Mouse (Mus musculus) liver, adult 2 months (tissue): ENCODE measurements around the gene Hsf2bp.

ENCODE experiments used
- CTCF ChIP-seq: fragments of 200-500 bp; IDR thresholded peaks from 2 replicates; pipeline ENCODE4 v1.5.1; 2011; ENCODE audit warnings: low read depth, low read length, control low read depth
- POLR2A ChIP-seq: fragments of 200-500 bp; IDR thresholded peaks from 2 replicates; pipeline ENCODE4 v1.6.1; 2011; ENCODE audit warnings: low read length, control low read depth; ENCODE audit not compliant: insufficient read depth; ENCODE audit errors: extremely low read depth

GRCm38 (mm10) chr17:31998351-31998750 lies 37.8 kb downstream of the Hsf2bp start:
- no peak for TF ChIP-seq CTCF
- TF ChIP-seq POLR2A, result no peak
